Mouse (Mus musculus) liver, adult 2 months (tissue): ENCODE results near the gene Fzd4.

Source experiments
- CTCF ChIP-seq: fragments of 200-500 bp; IDR thresholded peaks from 2 replicates; pipeline ENCODE4 v1.5.1; 2011; ENCODE audit warnings: low read depth, low read length, control low read depth
- POLR2A ChIP-seq: fragments of 200-500 bp; IDR thresholded peaks from 2 replicates; pipeline ENCODE4 v1.6.1; 2011; ENCODE audit warnings: low read length, control low read depth; ENCODE audit not compliant: insufficient read depth; ENCODE audit errors: extremely low read depth

DNA sequence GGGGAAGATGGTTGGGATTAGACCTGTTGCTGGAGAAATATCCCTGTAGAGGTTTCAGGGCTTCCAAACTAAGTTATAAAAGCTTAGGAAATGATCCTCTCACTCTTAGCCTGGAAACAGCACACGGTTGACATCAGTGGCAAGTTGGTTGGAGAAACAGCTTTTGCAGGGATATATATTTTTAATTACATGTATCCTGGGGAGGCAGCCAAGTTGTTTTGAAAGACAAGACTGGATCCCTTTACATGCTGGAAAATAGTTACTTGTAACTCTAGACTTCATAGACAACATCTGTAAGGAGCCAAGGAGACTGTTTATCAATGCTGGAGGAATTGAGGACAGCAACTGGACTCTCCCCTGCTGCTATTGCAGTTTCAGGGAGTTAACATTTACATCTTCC lies 1.9 kb downstream of the Fzd4 start:
- no peak for TF ChIP-seq CTCF
- no peak for TF ChIP-seq POLR2A
